Mouse (Mus musculus) adrenal gland, postnatal 14 days (tissue): ENCODE results near the gene Grin3b. TPM values are rescaled to one million over a fixed set of nuclear protein-coding genes. Genes with fewer than 3 reads are reported as not detected.

Source experiments
- DNase-seq: peaks from one replicate; pipeline ENCODE4 v3.0.0; 2021; ENCODE audit warnings: mixed read lengths
- total RNA-seq: library from RNA; stranded (reverse); gene quantifications from 2 replicates; pipeline ENCODE4 v1.2.3, GENCODE M21; 2021

The Grin3b gene
- total RNA-seq, 1 experiment from 2014 or later: not detected

DNA sequence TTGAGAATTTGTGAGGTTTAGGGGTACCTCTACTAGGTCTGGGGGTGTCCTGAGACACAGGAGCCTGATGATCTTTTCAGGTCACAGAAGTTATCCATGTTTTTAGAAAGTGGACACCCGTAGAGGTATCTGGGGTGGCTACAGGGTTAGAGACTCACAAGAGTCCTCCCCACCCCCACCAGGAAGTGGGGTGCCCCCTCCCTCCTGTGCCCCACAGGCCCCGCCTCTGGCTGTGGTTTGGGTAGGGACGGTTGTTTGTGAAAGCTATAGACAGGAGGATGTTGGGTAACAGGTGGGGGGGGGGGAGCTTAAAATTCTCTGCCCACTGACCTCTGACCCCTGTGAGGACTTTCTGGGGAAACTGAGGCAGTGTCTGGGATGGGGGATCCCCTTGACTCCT, 46.8 kb downstream of the Grin3b start:
- DNase-seq: peak; percentile 73

DNA sequence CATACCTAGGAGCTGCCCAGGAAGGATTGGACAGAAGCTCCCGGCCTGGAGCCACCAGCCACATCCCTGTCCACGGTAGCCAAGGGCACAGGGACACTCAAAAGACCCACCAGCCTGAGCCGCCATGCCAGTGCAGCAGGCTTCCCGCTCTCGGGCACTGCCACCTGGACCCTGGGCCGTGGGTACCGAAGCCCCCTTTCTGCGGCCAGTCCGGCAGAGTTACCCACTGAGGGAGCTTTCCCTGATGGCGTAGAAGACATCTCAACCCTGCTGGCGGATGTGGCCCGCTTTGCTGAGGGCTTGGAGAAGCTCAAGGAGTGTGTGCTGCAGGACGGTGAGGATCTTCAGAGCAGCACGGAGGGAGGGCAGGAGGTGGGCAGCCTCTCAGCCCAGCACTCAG, 47.3 kb downstream of the Grin3b start:
- no peak for DNase-seq

- peak; percentile 41 for DNase-seq
Observed at GRCm38 (mm10) chr10:80018739-80019297, 48.3 kb downstream of the Grin3b start.

DNA sequence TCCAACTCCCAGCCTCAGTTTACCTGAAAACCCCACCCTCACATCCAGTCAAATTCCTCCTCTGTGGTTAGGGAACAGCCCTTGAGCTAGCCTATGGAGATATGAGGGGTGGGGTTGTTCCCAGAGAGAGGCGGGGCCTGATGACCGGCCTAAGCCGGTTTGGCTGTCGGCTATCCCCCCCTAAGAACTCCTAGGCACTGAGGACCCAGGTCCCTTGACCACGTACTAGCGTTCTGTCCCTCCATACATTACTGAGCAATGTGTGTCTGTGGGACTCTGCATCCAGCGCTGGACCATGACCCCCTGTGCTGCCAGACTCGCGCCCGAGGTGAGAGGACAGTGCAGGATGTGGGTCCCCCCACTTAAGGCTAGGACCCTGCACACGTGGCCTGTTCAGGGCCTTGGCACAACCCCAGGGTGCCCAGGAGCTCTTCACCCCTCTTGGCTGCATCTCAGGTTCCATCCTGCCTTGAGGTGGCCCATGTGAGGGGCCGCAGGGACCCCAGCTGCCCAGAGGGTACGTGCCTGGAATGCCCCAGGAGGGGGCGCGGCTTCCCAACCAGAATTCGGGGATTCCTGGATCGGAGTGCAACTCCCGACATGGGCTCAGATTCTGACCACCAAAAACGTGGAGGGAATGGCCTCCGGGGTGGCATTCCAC, 49.1 kb downstream of the Grin3b start:
- DNase-seq: no peak

DNA sequence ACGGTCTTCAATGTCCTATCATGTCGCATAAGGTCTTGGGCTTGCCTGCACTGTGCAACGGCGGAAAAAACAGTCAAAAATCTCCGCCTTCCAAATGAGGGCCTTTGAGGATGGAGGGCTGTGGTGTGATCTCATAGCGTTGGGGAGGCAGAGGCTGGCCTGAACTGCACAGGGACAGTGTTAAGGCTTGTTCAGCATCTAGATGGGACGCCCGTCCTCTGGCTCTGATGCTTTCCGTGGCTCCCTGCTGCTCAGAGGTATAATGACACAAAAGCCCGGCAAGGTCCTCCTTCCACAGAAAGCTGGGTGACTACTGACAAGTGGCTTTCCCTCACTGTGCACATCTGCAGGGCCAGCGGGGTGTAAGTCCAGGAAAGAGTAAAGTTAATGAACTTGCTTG, 49.7 kb downstream of the Grin3b start:
- no peak for DNase-seq

DNA sequence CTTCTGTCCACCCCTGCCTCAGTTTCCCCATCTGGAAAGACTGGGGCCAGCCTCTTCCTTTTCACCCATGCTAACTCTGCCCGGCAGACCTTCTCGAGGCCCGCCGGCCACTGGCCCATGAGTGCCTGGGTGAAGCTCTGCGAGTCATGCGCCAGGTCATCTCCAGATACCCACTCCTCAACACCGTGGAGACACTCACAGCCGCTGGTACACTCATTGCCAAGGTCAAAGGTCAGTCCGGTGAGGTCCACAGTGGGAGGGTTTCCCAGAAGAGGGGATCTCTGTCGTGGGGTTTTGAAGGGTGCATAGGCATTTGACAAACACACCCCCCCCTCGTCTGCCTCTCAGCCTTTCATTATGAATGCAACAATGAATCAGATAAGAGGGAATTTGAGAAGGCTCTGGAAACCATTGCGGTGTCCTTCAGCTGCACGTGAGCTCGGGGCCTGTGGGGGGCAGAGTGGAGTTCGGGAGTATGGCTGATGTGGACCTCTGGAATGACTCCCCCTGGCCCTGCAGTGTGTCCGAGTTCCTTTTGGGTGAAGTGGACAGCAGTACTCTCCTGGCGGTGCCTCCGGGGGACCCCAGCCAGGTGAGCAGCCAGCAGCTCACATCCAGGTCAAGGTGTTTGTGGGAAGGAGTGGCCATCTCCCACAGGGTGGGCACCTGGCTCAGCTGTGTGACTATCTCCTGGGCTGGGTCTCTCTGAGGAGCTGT, 50.2 kb downstream of the Grin3b start:
- no peak for DNase-seq

DNA sequence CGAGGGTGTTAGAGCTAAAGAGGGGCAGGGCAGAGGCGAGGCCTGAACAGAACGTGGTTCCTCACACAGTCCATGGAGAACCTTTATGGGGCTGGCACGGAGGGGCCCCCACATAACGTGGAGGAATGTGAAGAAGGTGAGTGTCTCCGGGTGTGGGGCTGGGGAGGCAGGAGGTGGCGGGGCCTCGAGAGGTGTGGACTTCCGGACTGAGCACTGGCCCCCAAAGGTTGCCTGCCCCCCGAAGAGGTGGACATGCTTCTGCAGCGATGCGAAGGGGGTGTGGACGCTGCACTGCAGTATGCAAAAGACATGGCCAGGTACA, 50.8 kb downstream of the Grin3b start:
- DNase-seq: no peak

DNA sequence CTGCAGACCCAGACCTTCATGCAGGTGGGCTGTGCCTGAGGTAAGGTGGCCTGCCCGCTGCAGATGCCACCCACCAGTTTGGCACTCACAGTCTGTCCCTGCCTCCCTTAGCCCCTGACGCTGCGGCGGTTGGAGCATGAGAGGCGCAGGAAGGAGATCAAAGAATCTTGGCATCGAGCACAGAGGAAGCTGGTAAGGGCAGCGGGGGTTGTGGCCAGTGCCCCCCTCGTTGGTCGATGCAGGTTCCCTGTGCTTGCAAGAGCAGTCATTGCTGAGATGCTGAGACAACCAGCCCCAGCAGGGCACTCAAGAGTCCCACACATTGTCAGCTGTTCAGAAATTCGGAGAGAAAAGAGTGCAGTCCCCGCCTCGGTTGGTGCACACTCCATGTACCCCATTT, 51.6 kb downstream of the Grin3b start:
- DNase-seq: no peak

- no peak for DNase-seq
Observed at GRCm38 (mm10) chr10:80022806-80023205, 52.3 kb downstream of the Grin3b start.

- DNase-seq: no peak
Observed at GRCm38 (mm10) chr10:80023758-80024157, 53.2 kb downstream of the Grin3b start.

GRCm38 (mm10) chr10:80024229-80025043, 53.9 kb downstream of the Grin3b start:
- DNase-seq: no peak

- no peak for DNase-seq
Observed at GRCm38 (mm10) chr10:80025044-80025347, 54.5 kb downstream of the Grin3b start.

DNA sequence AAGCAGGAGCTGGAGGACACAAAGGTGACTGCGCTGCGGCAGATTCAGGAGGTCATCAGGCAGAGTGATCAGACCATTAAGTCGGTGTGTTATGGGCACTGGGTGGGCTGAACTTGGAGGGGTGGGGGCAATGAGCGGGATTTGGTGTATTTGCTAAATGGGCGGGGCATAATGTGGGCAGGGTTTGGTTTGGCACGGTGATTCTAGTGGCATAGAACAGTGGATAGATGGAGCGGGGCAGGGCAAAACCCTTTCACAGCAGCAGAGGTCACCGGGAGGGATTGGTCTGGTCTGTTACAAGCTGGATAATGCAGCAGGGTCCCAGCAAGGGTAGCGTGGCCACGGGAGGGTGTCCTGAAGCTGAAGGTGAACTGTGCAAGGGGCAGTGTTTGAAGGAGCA, 54.9 kb downstream of the Grin3b start:
- no peak for DNase-seq

- peak; percentile 47 for DNase-seq
Observed at GRCm38 (mm10) chr10:80025889-80026288, 55.4 kb downstream of the Grin3b start.

Other genes with a start within 250 kb of the Grin3b start
- gene Polrmt, start 224.1 kb upstream of the Grin3b start, total RNA-seq: 59.2 and 65.4 TPM in 2 replicates
- gene Fgf22, start 215.6 kb upstream of the Grin3b start, total RNA-seq: not detected in 2 replicates
- gene Rnf126, start 203.8 kb upstream of the Grin3b start, total RNA-seq: 54.7 and 56.5 TPM in 2 replicates
- gene Fstl3, start 193.4 kb upstream of the Grin3b start, total RNA-seq: 5.5 and 6.4 TPM in 2 replicates
- gene Prss57, start 179.8 kb upstream of the Grin3b start, total RNA-seq: not detected in 2 replicates
- gene Palm, start 177.1 kb upstream of the Grin3b start, total RNA-seq: 77.9 and 78.3 TPM in 2 replicates
- 0.26 TPM in 2 replicates for gene Misp, start 149.7 kb upstream of the Grin3b start, total RNA-seq
- gene Ptbp1, start 116.3 kb upstream of the Grin3b start, total RNA-seq: 291 and 302 TPM in 2 replicates
- gene Prtn3, start 96.2 kb upstream of the Grin3b start, total RNA-seq: 1.0 TPM in 1 of 2 replicates, not detected in the other
- gene Plppr3, start 96.1 kb upstream of the Grin3b start, total RNA-seq: 0.93 and 2.2 TPM in 2 replicates
- gene Elane, start 84.5 kb upstream of the Grin3b start, total RNA-seq: 0.70 TPM in 1 of 2 replicates, not detected in the other
- 561 and 750 TPM in 2 replicates for gene Cfd, start 79.9 kb upstream of the Grin3b start, total RNA-seq
- 32.0 and 38.4 TPM in 2 replicates for gene Med16, start 61.8 kb upstream of the Grin3b start, total RNA-seq
- gene Gm26602, start 59.9 kb upstream of the Grin3b start, total RNA-seq: not detected in 2 replicates
- gene Kiss1r, start 53.7 kb upstream of the Grin3b start, total RNA-seq: 0.98 and 1.5 TPM in 2 replicates
- 75.8 and 82.8 TPM in 2 replicates for gene R3hdm4, start 49.5 kb upstream of the Grin3b start, total RNA-seq
- gene Arid3a, start 43.7 kb upstream of the Grin3b start, total RNA-seq: 5.9 and 6.9 TPM in 2 replicates
- 30.3 and 36.6 TPM in 2 replicates for gene Wdr18, start 10.6 kb upstream of the Grin3b start, total RNA-seq
- 141 and 157 TPM in 2 replicates for gene Tmem259, start 13.6 kb downstream of the Grin3b start, total RNA-seq
- gene Cnn2, start 17.9 kb downstream of the Grin3b start, total RNA-seq: 40.2 and 55.9 TPM in 2 replicates
- gene Abca7, start 25.8 kb downstream of the Grin3b start, total RNA-seq: 18.7 and 20.7 TPM in 2 replicates
- 6.3 and 27.9 TPM in 2 replicates for gene Arhgap45, start 45.9 kb downstream of the Grin3b start, total RNA-seq
- gene Polr2e, start 69.1 kb downstream of the Grin3b start, total RNA-seq: 98.8 and 108 TPM in 2 replicates
- 1,329 and 1,354 TPM in 2 replicates for gene Gpx4, start 76.5 kb downstream of the Grin3b start, total RNA-seq
- gene Sbno2, start 134.9 kb downstream of the Grin3b start, total RNA-seq: 52.8 and 52.9 TPM in 2 replicates
- gene Stk11, start 145.1 kb downstream of the Grin3b start, total RNA-seq: 138 and 147 TPM in 2 replicates
- gene Atp5d, start 167.9 kb downstream of the Grin3b start, total RNA-seq: 920 and 980 TPM in 2 replicates
- 69.9 and 137 TPM in 2 replicates for gene Cbarp, start 170.1 kb downstream of the Grin3b start, total RNA-seq
- gene Midn, start 177.6 kb downstream of the Grin3b start, total RNA-seq: 114 and 140 TPM in 2 replicates
- 67.6 and 106 TPM in 2 replicates for gene Cirbp, start 195.3 kb downstream of the Grin3b start, total RNA-seq
- gene 1600002K03Rik, start 202.2 kb downstream of the Grin3b start, total RNA-seq: 8.6 and 9.5 TPM in 2 replicates
- 3.1 and 3.9 TPM in 2 replicates for gene Efna2, start 208.8 kb downstream of the Grin3b start, total RNA-seq